Mouse (Mus musculus): ENCODE measurements around the gene Kalrn.

Kalrn gene

GRCm38 (mm10) chr16:34159576-34159975, 413.8 kb downstream of the Kalrn start:
- DNase-seq, result no peak

DNA sequence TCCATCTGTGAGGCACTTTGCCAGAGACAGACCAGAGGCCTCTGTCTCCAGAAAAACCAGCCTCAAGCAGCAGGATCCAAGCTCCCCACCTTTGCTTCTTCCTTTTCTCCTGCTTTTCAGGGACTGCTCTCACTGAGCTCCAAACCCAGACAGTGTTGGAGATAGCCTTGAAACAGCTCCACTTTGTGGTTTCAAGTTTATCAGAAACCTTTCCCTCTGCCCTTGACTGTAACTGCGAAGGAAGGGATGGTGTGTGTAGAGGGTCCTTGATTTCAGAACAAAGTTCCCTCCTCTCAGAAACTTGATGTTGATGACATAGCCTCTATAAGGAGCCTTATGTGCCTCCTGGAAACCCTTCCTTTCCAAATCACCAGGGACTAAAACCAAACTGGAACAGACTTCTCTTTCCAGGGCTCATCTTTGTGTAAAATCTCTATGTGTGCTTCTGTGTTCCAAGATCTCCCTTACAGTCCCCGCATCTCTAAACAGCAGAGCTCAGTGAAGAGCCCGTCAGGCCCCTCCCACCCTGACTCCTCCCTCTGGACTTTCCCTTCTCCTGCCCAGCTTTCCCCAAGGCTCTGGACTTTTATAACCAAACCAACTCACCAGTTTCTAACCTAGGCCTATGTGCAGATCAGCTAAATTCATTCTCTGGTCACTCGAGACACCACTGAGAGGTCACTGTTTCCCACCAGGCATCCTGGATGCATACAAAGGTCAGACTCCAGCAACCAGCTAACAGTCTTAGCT, 415.8 kb downstream of the Kalrn start:
- no peak for DNase-seq

DNA sequence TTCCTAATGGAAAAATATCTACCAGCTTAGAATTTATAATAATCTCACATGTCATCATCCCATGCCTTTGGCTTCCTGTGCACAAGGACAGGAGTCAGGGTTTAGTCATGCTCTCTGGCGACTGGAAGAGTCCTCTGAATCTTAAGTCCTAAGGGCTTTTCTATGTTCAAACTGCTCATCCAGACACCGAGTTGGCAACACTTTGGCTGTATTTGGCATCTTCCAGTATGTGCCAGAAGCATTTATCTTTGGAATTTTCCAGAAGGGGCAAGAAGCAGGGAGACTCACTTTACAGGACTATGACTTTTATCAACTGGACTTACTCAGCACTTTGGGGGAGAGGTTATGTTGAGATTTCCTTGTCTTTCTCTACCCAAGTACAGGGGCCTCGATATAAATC, 417.6 kb downstream of the Kalrn start:
- no peak for DNase-seq

DNA sequence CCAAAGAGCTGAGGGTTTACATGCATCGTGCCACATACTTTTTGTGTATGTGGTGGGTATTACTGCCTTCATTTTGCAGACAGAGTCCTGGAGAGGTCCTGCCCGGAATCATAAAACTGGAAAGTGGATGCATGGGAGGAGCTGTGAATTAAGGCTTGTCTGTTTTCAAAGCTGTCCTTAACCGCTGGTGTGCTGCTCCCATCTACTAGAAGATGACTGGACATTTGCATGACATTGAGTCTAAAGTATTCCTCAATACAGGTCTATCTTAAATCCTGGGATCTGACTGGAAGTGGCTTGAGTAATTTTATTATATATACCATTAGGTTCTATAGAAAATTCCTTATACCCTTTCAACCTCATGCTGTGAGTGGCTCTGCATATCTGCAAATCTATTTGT, 418.4 kb downstream of the Kalrn start:
- DNase-seq, result no peak

GRCm38 (mm10) chr16:34151528-34152071, 421.7 kb downstream of the Kalrn start:
- no peak for DNase-seq

DNA sequence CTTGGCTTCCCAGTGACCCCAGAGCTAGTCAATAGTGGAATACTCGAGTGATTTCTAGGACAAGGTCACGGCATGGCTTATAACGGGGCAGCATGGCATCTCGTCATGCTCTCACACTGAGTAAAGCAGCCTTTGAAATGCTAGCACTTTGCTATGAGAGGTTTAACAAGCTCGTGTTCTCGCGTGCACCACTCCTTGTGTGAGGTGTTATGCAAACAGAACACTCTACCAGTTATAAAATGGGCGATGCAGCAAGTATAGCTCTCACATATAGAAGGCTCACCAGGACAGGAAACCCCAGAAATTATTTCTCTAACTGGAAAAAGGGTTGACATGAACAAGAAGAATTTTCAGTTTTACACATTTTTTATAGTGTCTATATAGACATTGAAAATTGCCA, 431.7 kb downstream of the Kalrn start:
- DNase-seq, result no peak

DNA sequence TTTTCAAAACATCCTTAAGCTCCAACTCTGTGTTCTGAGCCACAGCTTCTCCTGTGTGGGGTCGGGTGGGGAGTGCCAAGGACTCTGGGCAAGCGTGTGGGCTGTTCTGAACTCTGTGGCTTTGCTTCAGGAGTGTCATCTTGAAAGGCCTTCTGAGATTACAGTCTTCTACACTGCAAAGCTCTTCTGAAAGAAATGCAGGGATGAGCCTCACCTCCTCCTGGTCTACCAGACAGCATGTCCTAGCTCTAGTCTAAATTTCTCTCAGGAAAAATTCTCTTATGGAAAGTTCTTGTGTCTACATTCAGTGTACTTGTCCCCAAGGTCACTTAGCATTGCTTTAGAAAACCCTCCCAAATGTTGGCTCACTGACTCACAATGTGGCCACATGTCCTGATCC, 438.3 kb downstream of the Kalrn start:
- no peak for DNase-seq

GRCm38 (mm10) chr16:34134628-34135027, 438.7 kb downstream of the Kalrn start:
- DNase-seq, result no peak

DNA sequence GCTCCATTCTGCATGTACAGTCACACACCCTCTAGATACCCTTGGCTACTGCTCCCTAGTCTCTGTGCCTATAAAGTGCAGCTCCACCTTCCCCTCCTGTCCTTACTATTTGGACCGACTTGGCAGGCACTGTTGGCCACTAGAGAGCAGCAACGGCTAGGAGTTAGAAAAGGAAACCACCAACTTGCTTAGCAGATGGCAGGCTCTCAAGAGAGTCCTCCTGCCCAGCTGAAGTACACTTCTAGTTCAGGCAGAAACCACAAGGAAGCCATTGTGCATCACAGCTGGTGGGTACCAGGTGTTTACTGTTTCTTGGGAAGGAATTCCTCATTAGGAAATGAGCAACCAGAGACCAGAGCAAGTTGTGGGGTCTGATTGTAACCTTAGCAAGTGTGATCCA, 447.7 kb downstream of the Kalrn start:
- peak; percentile 80 for DNase-seq

- no peak for DNase-seq
These were observed 450.8 kb downstream of the Kalrn start for GRCm38 (mm10) chr16:34122486-34122885.

GRCm38 (mm10) chr16:34121288-34121687, 452.0 kb downstream of the Kalrn start:
- no peak for DNase-seq

DNA sequence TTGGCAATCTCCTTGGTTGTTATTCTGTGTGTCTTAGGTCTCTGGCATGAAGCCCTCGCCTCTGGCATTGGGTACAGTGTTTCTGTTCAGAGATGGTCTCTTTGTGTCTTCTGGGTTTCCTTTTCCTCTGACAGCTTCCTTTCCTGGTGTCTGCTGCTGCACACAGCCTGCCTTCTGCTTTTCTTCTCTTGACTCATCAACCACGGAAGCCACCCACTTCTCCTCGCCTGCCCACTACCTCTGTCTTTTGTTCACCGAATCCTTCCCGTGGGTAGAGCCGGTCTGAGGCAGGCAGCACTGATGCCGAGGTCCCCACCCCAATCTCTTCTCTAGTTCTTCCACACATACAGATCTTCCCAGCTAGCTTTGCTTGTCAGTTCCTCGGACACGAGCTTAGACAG, 452.5 kb downstream of the Kalrn start:
- peak; percentile 57 for DNase-seq

DNA sequence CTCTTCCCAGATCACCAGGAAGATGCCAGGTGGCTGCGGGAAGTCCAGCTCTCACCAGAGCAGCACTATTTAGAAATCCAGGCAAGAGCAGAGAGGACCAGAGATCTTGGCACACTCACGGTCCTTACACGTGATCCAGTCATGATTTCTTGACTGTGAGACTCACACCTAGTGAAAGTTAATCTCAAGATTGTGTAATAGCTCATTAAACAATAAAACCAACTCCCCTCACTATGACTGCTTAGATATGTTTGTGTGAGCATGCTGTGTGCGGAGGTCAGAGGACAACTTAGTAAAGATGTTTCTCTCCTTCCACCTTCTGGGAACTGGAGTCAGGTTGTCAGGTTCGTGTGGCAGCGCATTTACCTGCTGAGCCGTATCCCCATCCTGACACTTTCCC, 453.5 kb downstream of the Kalrn start:
- no peak for DNase-seq

DNA sequence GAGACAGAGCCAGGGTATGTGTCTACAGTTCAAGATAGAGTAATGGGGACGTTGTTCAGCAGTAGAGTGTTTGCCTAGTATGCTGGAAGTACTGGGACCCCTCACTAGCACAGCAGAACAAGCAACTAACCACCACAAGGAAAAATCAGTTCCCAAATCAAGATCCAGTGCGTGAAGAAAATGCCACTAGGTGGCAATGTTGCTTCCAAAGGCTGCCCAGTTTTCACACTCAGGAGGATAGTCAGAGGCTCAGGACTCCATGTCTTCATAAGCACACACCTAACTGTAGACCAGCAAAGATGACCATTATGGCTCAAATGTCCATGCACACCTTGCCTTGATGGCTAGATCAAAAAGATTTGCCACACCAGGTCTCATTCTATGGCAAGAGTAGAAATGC, 454.0 kb downstream of the Kalrn start:
- peak; percentile 41 for DNase-seq

GRCm38 (mm10) chr16:34114665-34115064, 458.7 kb downstream of the Kalrn start:
- peak; percentile 66 for DNase-seq

DNA sequence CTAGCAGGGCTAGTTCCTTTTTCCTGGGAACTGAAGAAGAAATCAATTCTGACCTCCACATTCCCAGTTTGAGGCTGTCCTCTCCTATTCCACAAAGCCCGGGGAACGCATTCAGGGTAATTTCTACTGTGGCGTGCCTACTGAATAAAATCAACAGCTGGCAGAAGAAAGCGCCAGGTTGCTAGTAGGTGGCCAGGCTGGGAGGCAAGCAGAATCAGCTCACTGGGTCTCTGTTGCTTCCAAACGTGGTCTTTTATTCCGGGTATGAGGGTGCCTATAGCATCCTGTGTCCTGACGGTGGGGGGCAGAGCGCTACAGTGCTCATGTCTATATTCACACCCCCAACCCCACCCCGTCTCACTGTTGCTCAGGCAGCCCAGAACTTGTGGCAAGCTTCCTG, 460.2 kb downstream of the Kalrn start:
- DNase-seq, result peak; percentile 23

GRCm38 (mm10) chr16:34112490-34112889, 460.8 kb downstream of the Kalrn start:
- no peak for DNase-seq

- no peak for DNase-seq
These were observed 462.3 kb downstream of the Kalrn start for GRCm38 (mm10) chr16:34110840-34111625.

DNA sequence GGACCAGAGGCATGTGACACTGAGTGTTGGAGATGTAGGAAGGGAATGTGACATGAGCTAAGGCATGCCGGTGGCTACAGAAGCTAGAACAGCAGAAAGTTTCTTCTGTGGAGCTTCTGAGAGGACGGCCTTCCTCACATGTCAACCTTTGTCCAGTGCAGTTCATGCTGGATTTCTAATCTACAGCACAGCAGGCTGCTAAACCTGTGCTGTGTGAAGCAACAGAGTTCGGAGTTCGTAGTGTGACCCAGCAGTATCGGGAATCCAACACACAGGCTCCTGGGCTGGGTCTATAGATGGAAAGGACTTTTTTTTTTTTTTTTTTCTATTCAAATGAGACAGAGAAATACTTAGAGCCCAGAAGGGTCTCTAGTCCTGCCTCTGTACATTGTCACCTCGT, 468.9 kb downstream of the Kalrn start:
- no peak for DNase-seq

- DNase-seq, result no peak
These were observed 470.6 kb downstream of the Kalrn start for GRCm38 (mm10) chr16:34102742-34103141.

DNA sequence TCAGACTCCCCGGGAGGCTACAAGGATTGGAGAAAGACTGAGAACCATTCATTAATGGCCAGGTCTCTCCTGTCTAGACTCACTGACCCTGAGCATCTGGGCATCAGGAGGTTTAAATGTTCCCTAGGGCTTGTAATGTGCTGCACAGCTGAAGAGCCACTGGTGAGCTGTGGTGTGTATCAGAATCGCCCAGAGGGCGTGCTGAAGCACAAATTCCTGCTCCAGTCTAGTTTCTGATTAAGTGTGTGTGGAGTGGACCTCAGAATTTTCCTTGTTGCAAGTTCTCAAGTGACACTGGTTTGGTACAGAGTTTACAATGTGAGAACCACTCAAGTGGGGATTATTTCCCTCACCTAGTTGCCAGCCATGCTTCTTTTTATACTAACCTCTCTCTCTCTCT, 473.5 kb downstream of the Kalrn start:
- DNase-seq, result no peak

DNA sequence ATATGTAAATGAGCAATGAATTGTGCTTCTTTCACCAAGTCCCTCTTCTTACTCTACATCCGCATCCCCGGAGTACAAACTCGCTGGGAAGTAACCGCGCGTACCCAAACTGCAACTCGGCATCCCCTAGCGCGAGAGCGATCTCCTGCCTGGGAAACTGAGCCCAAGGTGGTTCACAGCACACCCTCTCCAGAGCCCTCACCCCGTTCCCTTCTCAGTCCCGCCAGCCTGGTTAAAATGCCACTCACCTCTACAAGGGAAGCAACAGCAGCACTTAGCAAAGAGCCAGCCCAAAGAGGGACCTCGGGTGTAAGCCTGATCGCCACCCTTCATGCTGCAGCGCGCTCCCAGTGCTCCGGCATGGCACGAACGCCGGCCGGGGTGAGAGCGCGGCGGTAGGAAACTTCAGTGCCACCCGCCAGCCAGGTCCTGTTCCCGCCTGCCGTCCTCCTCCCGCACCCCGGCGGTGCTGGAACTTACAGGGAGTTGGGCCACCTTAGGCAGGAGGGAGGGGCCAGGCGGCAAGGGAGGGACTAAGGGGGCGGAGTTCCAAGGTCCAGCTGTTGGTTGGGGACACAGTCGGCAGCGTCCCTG, 477.7 kb downstream of the Kalrn start:
- peak; percentile 32 for DNase-seq

DNA sequence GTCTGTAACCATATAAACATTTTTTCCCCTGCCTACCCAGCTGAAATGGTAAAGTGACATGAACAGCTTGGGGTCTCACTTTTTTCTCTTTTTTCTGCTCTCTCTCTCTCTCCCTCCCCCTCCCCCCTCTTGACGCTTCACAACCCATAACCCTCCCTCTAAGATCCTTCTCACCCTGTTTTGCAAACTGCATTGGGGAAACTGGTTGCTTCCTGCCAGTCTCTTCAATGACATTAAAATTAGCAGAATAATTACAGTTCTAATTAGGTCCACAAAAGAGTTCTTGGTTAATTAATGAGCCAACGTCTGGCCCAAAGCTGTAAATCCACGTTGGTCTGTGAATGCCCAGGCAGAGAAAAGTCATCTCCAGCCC, 478.3 kb downstream of the Kalrn start:
- no peak for DNase-seq

Data from right cerebral cortex, postnatal 25 days (tissue).